Mouse (Mus musculus) CD4-positive naive resting alpha-beta T cell, adult 57 days (primary cell): ENCODE measurements around the gene Scgb1b17. TPM values are rescaled to one million over a fixed set of nuclear protein-coding genes. Genes with fewer than 3 reads are reported as not detected.

Experiments used
- total RNA-seq: library from RNA; stranded (reverse); gene quantifications from one replicate; pipeline ENCODE4 v1.2.4, GENCODE M21; 2023

Scgb1b17 gene
- total RNA-seq, result not detected

DNA sequence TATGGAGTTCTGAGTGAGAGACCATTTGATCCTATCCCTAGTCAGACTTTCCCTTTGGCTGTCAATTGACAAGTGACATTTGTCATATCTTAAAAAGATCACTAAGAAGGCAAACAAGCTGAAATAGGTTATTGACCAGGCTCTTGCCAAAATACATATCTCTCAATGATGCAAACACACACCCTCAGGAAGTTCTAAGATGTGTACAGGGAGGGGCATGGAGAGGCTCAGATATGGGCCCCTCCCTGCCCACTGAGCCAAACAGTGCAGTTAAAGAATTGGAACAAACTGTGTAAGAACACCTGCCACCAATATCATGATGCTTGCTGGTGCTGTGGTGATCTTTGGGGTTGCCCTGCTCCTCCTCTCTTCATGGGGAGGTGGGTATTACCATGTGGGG, at the start of gene Scgb1b17:
Gene Scgb1b17, plus strand, starts transcription at position 301 of the 400 bp plus-strand sequence.

DNA sequence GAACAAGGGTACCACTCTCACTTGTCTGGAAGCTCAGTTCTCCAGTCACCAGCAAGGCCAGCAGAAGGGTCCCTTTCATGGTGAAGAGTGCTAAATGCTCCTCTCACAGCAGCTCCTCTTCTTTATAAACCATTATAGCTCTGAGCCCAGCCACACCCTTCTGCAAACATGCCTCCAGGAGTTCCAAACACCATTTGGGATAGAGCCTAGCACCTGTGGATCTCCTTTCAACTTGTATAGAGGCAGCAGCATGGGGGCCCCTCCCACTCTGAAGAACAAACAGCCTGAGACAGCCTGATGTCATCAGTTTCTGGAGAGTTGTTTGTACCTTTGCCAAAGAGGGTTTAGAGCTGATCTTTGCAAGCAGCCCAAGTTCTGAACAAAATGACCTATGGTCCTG, 6.8 kb upstream of the Scgb1b17 start, which contains the start of gene Scgb2b17:
Gene Scgb2b17, minus strand, starts transcription at position 101 of the 400 bp plus-strand sequence.

Other genes starting within 250 kb of the Scgb1b17 start
- not detected for gene Scgb2b15, start 233.8 kb upstream of the Scgb1b17 start, total RNA-seq
- gene Scgb1b15, start 226.9 kb upstream of the Scgb1b17 start, total RNA-seq, result not detected
- not detected for gene Scgb2b17, start 6.9 kb upstream of the Scgb1b17 start, total RNA-seq
- not detected for gene Scgb2b18, start 110.4 kb downstream of the Scgb1b17 start, total RNA-seq
- gene Scgb1b18, start 122.1 kb downstream of the Scgb1b17 start, total RNA-seq, result not detected
- gene Scgb2b19, start 216.9 kb downstream of the Scgb1b17 start, total RNA-seq, result not detected
- not detected for gene Scgb1b19, start 223.8 kb downstream of the Scgb1b17 start, total RNA-seq